Mouse (Mus musculus): ENCODE measurements around the gene Rdh16. TPM values are rescaled to one million over a fixed set of nuclear protein-coding genes. Genes with fewer than 3 reads are reported as not detected.
"Not testable (repeated sequence)": the region's sequence is repeated elsewhere in the genome, so short reads cannot be mapped to it uniquely, and the experiment has no call there.

Gene Rdh16
- polyA plus RNA-seq, 1 experiment from 2014 or later: not detected

GRCm38 (mm10) chr10:127845945-127846344 is 45.0 kb downstream of the Rdh16 start:
- H3K4me2 ChIP-seq; ATAC-seq (ENCODE audit: low FRiP score); H3K9me3 ChIP-seq (ENCODE audit: control insufficient read depth, low read length); H3K27ac ChIP-seq (ENCODE audit: low read depth, low read length); H3K9ac ChIP-seq (ENCODE audit: low read length); H3K4me3 ChIP-seq (ENCODE audit: low read depth, low read length); H3K27me3 ChIP-seq (ENCODE audit: control insufficient read depth, insufficient read depth, low read length); H3K36me3 ChIP-seq (ENCODE audit: control insufficient read depth, insufficient read depth, low read length); DNase-seq (ENCODE audit: low spot score, missing footprints); H3K4me1 ChIP-seq (ENCODE audit: control insufficient read depth, insufficient read depth, low read length): not testable (repeated sequence)
- WGBS: 93% methylated on average over 5 of the region's 5 CpGs

DNA sequence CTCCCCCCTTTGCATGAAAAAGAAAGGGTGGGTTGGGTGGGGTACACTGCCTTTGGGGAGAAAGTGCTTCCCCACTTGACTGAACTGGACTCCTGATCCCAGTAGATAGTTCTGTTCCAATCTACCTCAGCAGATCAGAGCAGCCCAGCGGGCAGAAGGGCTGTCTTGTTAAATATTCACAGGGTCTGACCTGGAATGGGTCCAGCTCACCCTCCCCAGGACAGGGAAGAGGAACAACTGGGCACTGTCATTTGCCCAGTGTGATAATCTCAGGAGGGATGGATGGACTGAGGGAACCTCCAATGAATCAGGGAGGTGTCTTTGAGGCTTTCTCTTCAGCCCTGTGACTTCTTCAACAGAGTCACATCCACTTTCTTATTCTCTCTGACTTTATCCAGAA is 47.1 kb downstream of the Rdh16 start:
- no peak for ATAC-seq (ENCODE audit: low FRiP score)
- 63% methylated on average over 1 of the region's 1 CpGs for WGBS
- no peak overlapping the region for H3K4me2 ChIP-seq

DNA sequence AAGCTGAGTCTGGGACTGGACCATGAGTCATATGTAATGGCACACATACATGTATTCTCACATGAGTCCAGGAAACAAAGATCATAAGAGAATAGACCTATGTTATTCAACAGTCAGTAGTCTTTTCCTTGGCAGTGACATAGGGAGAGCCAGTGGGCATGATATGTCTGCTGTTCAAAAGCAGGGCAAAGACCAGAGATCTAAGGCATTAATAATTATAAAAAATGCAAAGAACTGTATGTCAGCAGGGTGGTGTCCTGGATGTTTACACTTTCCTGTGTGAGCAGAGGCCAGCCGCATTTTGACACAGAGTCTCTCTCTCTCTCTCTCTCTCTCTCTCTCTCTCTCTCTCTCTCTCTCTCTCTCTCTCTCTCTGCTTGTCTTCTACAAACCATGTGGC is 48.7 kb downstream of the Rdh16 start, which contains the start of gene Rdh19:
Rdh19 (plus strand) TSS at position 301 of the 400 bp plus-strand sequence.
- no peaks in the 10 kb centered on the region for H3K36me3 ChIP-seq (ENCODE audit: control insufficient read depth, insufficient read depth, low read length)
- no peaks in the 10 kb centered on the region for H3K4me1 ChIP-seq (ENCODE audit: control insufficient read depth, insufficient read depth, low read length)
- no peak within 1 kb of the TSS for H3K27ac ChIP-seq (ENCODE audit: low read depth, low read length)
- no peak within 1 kb of the TSS for H3K4me2 ChIP-seq
- H3K27me3 ChIP-seq (ENCODE audit: control insufficient read depth, insufficient read depth, low read length): no peaks in the 10 kb centered on the region
- H3K9me3 ChIP-seq (ENCODE audit: control insufficient read depth, low read length): no peaks in the 10 kb centered on the region
- WGBS: 86% methylated on average over 1 of the region's 1 CpGs
- ATAC-seq (ENCODE audit: low FRiP score) (no peak), DNase-seq (ENCODE audit: low spot score, missing footprints) (no peak)
- H3K9ac ChIP-seq (ENCODE audit: low read length): no peak within 1 kb of the TSS
- no peak within 1 kb of the TSS for H3K4me3 ChIP-seq (ENCODE audit: low read depth, low read length)

More for the DNA sequence above, 47.1 kb downstream of the Rdh16 start:
- Histone ChIP-seq H3K9me3 (ENCODE audit: control insufficient read depth, low read length) (no peaks in the 10 kb centered on the region), H3K27me3 (ENCODE audit: control insufficient read depth, insufficient read depth, low read length) (no peaks in the 10 kb centered on the region), H3K4me3 (ENCODE audit: low read depth, low read length) (no peak overlapping the region), H3K27ac (ENCODE audit: low read depth, low read length) (no peak overlapping the region), H3K9ac (ENCODE audit: low read length) (no peak overlapping the region), H3K36me3 (ENCODE audit: control insufficient read depth, insufficient read depth, low read length) (no peaks in the 10 kb centered on the region), H3K4me1 (ENCODE audit: control insufficient read depth, insufficient read depth, low read length) (no peaks in the 10 kb centered on the region)
- no peak for DNase-seq (ENCODE audit: low spot score, missing footprints)

GRCm38 (mm10) chr10:127856376-127856775 is 55.4 kb downstream of the Rdh16 start:
- Histone ChIP-seq H3K4me3 (ENCODE audit: low read depth, low read length) (no peak overlapping the region), H3K36me3 (ENCODE audit: control insufficient read depth, insufficient read depth, low read length) (no peaks in the 10 kb centered on the region), H3K9ac (ENCODE audit: low read length) (no peak overlapping the region), H3K4me1 (ENCODE audit: control insufficient read depth, insufficient read depth, low read length) (no peaks in the 10 kb centered on the region), H3K27me3 (ENCODE audit: control insufficient read depth, insufficient read depth, low read length) (no peaks in the 10 kb centered on the region), H3K27ac (ENCODE audit: low read depth, low read length) (no peak overlapping the region), H3K9me3 (ENCODE audit: control insufficient read depth, low read length) (no peaks in the 10 kb centered on the region), H3K4me2 (no peak overlapping the region)
- ATAC-seq (ENCODE audit: low FRiP score): no peak
- no peak for DNase-seq (ENCODE audit: low spot score, missing footprints)

DNA sequence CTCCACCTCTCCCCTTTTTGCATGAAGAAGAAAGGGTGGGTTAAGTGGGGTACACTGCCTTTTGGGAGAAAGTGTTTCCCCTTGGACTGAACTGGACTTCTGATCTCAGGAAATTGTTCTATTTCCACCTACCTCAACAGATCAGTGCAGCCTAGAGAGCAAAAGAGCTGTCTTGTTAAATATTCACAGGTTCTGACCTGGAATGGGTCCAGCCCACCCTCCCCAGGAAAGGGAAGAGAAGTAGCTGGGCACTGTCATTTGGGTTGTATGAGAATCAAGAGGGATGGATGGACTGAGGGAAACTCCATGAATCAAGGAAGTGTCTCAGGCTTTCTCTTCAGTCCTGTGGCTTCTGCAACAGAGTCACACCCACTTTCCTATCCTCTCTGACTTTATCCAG is 64.0 kb downstream of the Rdh16 start:
- DNase-seq (ENCODE audit: low spot score, missing footprints): no peak
- Histone ChIP-seq H3K27ac (ENCODE audit: low read depth, low read length) (no peak overlapping the region), H3K36me3 (ENCODE audit: control insufficient read depth, insufficient read depth, low read length) (no peaks in the 10 kb centered on the region)

GRCm38 (mm10) chr10:127866232-127866631 is 65.3 kb downstream of the Rdh16 start, which contains the start of gene Rdh16f2:
Gene Rdh16f2 (plus strand): TSS chr10:127866474.
- Histone ChIP-seq H3K9me3 (ENCODE audit: control insufficient read depth, low read length) (peaks cover 3% of the 10 kb centered on the region; the same call in 1 of the 2 replicates), H3K9ac (ENCODE audit: low read length) (no peak within 1 kb of the TSS), H3K27ac (ENCODE audit: low read depth, low read length) (no peak within 1 kb of the TSS), H3K4me1 (ENCODE audit: control insufficient read depth, insufficient read depth, low read length) (no peaks in the 10 kb centered on the region), H3K4me2 (no peak within 1 kb of the TSS), H3K36me3 (ENCODE audit: control insufficient read depth, insufficient read depth, low read length) (no peaks in the 10 kb centered on the region), H3K4me3 (ENCODE audit: low read depth, low read length) (no peak within 1 kb of the TSS), H3K27me3 (ENCODE audit: control insufficient read depth, insufficient read depth, low read length) (no peaks in the 10 kb centered on the region)
- ATAC-seq (ENCODE audit: low FRiP score): no peak
- DNase-seq (ENCODE audit: low spot score, missing footprints): no peak
- WGBS: 91% methylated on average over 3 of the region's 3 CpGs

More for the DNA sequence above, 64.0 kb downstream of the Rdh16 start:
- Histone ChIP-seq H3K9ac (ENCODE audit: low read length) (no peak overlapping the region), H3K4me2 (no peak overlapping the region), H3K27me3 (ENCODE audit: control insufficient read depth, insufficient read depth, low read length) (no peaks in the 10 kb centered on the region), H3K9me3 (ENCODE audit: control insufficient read depth, low read length) (no peaks in the 10 kb centered on the region), H3K4me1 (ENCODE audit: control insufficient read depth, insufficient read depth, low read length) (no peaks in the 10 kb centered on the region), H3K4me3 (ENCODE audit: low read depth, low read length) (no peak overlapping the region)
- ATAC-seq (ENCODE audit: low FRiP score): no peak

- H3K9ac ChIP-seq (ENCODE audit: low read length): no peak overlapping the region
- no peaks in the 10 kb centered on the region for H3K36me3 ChIP-seq (ENCODE audit: control insufficient read depth, insufficient read depth, low read length)
- no peak overlapping the region for H3K4me3 ChIP-seq (ENCODE audit: low read depth, low read length)
- 79% methylated on average over 4 of the region's 4 CpGs for WGBS
- H3K4me2 ChIP-seq: no peak overlapping the region
- DNase-seq (ENCODE audit: low spot score, missing footprints) (no peak), ATAC-seq (ENCODE audit: low FRiP score) (no peak)
- H3K27me3 ChIP-seq (ENCODE audit: control insufficient read depth, insufficient read depth, low read length): no peaks in the 10 kb centered on the region
- H3K4me1 ChIP-seq (ENCODE audit: control insufficient read depth, insufficient read depth, low read length): no peaks in the 10 kb centered on the region
- no peak overlapping the region for H3K27ac ChIP-seq (ENCODE audit: low read depth, low read length)
- peaks cover 3% of the 10 kb centered on the region; the same call in 1 of the 2 replicates for H3K9me3 ChIP-seq (ENCODE audit: control insufficient read depth, low read length)
Observed at GRCm38 (mm10) chr10:127872484-127872883, 71.5 kb downstream of the Rdh16 start.

GRCm38 (mm10) chr10:127877681-127878080 is 76.7 kb downstream of the Rdh16 start:
- H3K36me3 ChIP-seq (ENCODE audit: control insufficient read depth, insufficient read depth, low read length): no peaks in the 10 kb centered on the region
- no peak overlapping the region for H3K4me2 ChIP-seq
- H3K9me3 ChIP-seq (ENCODE audit: control insufficient read depth, low read length): no peaks in the 10 kb centered on the region
- 63% methylated on average over 2 of the region's 2 CpGs for WGBS
- no peaks in the 10 kb centered on the region for H3K27me3 ChIP-seq (ENCODE audit: control insufficient read depth, insufficient read depth, low read length)
- ATAC-seq (ENCODE audit: low FRiP score) (no peak), DNase-seq (ENCODE audit: low spot score, missing footprints) (no peak)
- no peak overlapping the region for H3K27ac ChIP-seq (ENCODE audit: low read depth, low read length)
- no peak overlapping the region for H3K9ac ChIP-seq (ENCODE audit: low read length)
- no peak overlapping the region for H3K4me3 ChIP-seq (ENCODE audit: low read depth, low read length)
- no peaks in the 10 kb centered on the region for H3K4me1 ChIP-seq (ENCODE audit: control insufficient read depth, insufficient read depth, low read length)

GRCm38 (mm10) chr10:127878262-127879057 is 77.5 kb downstream of the Rdh16 start:
- Histone ChIP-seq H3K9ac (ENCODE audit: low read length) (no peak overlapping the region), H3K4me3 (ENCODE audit: low read depth, low read length) (no peak overlapping the region), H3K4me1 (ENCODE audit: control insufficient read depth, insufficient read depth, low read length) (no peaks in the 10 kb centered on the region), H3K36me3 (ENCODE audit: control insufficient read depth, insufficient read depth, low read length) (no peaks in the 10 kb centered on the region), H3K27me3 (ENCODE audit: control insufficient read depth, insufficient read depth, low read length) (no peaks in the 10 kb centered on the region), H3K27ac (ENCODE audit: low read depth, low read length) (no peak overlapping the region), H3K9me3 (ENCODE audit: control insufficient read depth, low read length) (no peaks in the 10 kb centered on the region), H3K4me2 (no peak overlapping the region)
- WGBS: 71% methylated on average over 3 of the region's 3 CpGs
- ATAC-seq (ENCODE audit: low FRiP score): no peak
- no peak for DNase-seq (ENCODE audit: low spot score, missing footprints)

Data from midbrain, embryonic 11.5 days (tissue).